Mouse (Mus musculus) neural tube, embryonic 15.5 days (tissue): Measurements from ENCODE around the gene Fam92b. TPM values are rescaled to one million over a fixed set of nuclear protein-coding genes. Genes with fewer than 3 reads are reported as not detected.

Source experiments
- ATAC-seq: fragments of 200-750 bp; cut with Nextera tagmentation; 2 replicates; pipeline ENCODE4 v1.8.0; 2017; ENCODE audit warnings: mild to moderate bottlenecking, moderate TSS enrichment, moderate library complexity; ENCODE audit not compliant: low FRiP score
- H3K27ac ChIP-seq: fragments of 300-500 bp; sonication (generic); replicated peaks from 2 replicates; pipeline ENCODE4 v1.5.1; 2015; ENCODE audit warnings: mild to moderate bottlenecking, inconsistent platforms
- H3K27me3 ChIP-seq: fragments of 300-500 bp; sonication (generic); replicated peaks from 2 replicates; pipeline ENCODE4 v1.6.1; 2015; ENCODE audit warnings: inconsistent platforms
- H3K36me3 ChIP-seq: fragments of 300-500 bp; sonication (generic); 2 replicates; pipeline ENCODE4 v1.6.1; 2015; ENCODE audit warnings: inconsistent platforms
- H3K4me1 ChIP-seq: fragments of 300-500 bp; sonication (generic); 2 replicates; pipeline ENCODE4 v1.6.1; 2015; ENCODE audit warnings: inconsistent platforms
- H3K4me2 ChIP-seq: fragments of 300-500 bp; sonication (generic); 2 replicates; pipeline ENCODE4 v1.6.1; 2015; ENCODE audit warnings: inconsistent platforms, mild to moderate bottlenecking, moderate library complexity
- H3K4me3 ChIP-seq: fragments of 300-500 bp; sonication (generic); replicated peaks from 2 replicates; pipeline ENCODE4 v1.5.1; 2015; ENCODE audit warnings: mild to moderate bottlenecking, inconsistent platforms
- H3K9ac ChIP-seq: fragments of 300-500 bp; sonication (generic); replicated peaks from 2 replicates; pipeline ENCODE4 v1.6.1; 2015; ENCODE audit warnings: mild to moderate bottlenecking, inconsistent platforms
- H3K9me3 ChIP-seq: fragments of 300-500 bp; sonication (generic); replicated peaks from 2 replicates; pipeline ENCODE4 v1.6.1; 2016; ENCODE audit warnings: inconsistent platforms
- WGBS: fragments of 180-500 bp; shearing (Covaris S2); methylation state at CpG from one replicate; pipeline ENCODE4 v1.1.7; 2015; ENCODE audit warnings: mixed read lengths; 5-methylcytosine and 5-hydroxymethylcytosine counted together
- polyA plus RNA-seq: library from polyadenylated mRNA; unstranded; fragments of >200 nt; fragmentation: Nextera tagmentation; extraction: Ambion mirVana; gene quantifications from 2 replicates; pipeline ENCODE4 v1.2.1, GENCODE M21; 2015

Gene Fam92b
- polyA plus RNA-seq = 1.6 and 1.7 TPM in 2 replicates

DNA sequence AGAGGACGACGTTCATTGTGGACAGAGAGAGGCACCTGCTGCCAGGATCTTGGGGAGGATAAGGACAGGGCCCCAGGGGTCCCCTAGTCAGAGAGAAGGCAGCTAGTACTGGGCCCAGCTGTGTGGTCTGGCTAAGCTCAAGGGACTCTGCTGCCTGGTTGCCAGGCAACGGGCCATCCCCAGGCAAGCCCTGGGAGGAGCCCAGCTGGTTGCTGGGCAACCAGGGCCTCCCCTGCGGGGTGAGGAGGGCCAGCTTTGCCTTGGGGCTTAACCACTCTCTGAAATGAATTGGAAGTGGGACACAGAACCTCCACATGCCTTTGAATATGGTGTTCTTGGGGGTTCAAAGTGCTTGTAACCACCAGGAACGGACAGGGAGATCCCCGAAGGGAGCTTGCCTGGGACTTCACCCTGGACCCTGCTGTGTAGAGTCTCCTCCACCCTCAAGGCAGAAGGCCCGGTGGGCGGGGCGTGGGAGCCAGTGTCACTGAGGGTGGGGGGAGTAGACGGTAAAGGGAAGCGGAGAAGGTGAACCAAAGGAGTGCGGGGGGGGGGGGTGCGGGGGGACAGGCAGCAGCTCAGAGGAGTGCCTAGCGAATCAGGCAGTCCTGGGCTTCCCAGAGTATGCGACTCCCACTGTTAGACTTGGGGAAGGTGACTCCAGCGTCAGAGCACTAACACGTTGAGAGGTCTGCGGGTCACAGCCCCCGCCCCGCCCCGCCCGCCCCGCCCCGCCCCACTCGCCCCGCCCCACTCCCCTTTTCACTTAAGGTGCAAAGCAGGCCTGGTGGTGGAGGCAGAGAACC is at the start of gene Fam92b:
Gene Fam92b (minus strand): TSS at position 149 of the 806 bp plus-strand sequence.
- H3K4me3 ChIP-seq = 0 out of 2 replicates have a peak within 1 kb of the TSS, but pooled peaks have one; percentile 6
- no peak within 1 kb of the TSS for H3K9ac ChIP-seq
- 2% methylated on average over 20 of the region's 26 CpGs for WGBS

DNA sequence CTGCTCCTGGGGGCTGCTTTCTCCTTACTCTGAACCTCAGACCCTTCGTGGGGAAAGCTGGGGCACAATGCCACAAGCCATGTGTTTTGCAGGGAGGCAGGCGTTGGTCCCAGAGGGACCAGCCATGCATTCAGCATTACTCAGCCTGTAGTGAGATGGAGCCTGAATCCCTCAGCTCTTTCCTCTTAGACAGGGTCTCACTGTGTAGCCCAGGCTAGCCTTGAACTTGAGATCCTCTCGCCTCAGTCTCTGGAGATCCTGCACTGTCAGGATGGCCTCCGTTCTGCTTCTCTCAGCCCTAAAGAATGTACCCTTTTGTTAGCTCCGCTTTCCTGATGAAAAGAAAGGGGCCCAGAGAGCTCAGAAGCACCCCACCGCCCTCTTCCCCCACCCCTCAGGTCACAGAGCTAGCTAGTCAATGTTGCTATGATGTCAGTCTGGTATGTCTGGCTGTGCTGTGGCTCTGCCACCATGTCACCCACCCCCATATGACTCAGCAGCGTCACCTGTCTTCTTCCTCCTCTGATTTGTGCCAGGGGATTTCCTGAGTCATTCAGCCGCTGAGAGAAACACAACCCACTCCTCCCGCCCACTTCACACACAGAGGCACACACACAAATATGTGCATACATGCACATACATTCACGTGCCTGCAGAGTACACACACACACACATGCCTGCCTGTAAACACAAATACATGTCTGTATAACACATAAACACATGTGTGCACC is 48.3 kb upstream of the Fam92b start:
- Histone ChIP-seq H3K27ac (no peak overlapping the region), H3K9me3 (no peaks in the 10 kb centered on the region), H3K9ac (no peak overlapping the region), H3K4me1 (peaks cover 64% of the 10 kb centered on the region), H3K4me3 (no peak overlapping the region), H3K4me2 (no peak overlapping the region), H3K36me3 (no peaks in the 10 kb centered on the region), H3K27me3 (no peaks in the 10 kb centered on the region)
- ATAC-seq = no peak
- WGBS = 23% methylated on average over 10 of the region's 10 CpGs

More for the DNA sequence above, at the start of gene Fam92b:
- H3K9me3 ChIP-seq = no peaks in the 10 kb centered on the region
- peak within 1 kb of the TSS; percentile 47 for H3K4me2 ChIP-seq
- H3K4me1 ChIP-seq = peaks cover 50% of the 10 kb centered on the region
- peak within 1 kb of the TSS; percentile 77 for H3K27ac ChIP-seq
- ATAC-seq = peak; percentile 76
- H3K27me3 ChIP-seq = peaks cover 5% of the 10 kb centered on the region; the same call in 1 of the 2 replicates
- H3K36me3 ChIP-seq = no peaks in the 10 kb centered on the region

DNA sequence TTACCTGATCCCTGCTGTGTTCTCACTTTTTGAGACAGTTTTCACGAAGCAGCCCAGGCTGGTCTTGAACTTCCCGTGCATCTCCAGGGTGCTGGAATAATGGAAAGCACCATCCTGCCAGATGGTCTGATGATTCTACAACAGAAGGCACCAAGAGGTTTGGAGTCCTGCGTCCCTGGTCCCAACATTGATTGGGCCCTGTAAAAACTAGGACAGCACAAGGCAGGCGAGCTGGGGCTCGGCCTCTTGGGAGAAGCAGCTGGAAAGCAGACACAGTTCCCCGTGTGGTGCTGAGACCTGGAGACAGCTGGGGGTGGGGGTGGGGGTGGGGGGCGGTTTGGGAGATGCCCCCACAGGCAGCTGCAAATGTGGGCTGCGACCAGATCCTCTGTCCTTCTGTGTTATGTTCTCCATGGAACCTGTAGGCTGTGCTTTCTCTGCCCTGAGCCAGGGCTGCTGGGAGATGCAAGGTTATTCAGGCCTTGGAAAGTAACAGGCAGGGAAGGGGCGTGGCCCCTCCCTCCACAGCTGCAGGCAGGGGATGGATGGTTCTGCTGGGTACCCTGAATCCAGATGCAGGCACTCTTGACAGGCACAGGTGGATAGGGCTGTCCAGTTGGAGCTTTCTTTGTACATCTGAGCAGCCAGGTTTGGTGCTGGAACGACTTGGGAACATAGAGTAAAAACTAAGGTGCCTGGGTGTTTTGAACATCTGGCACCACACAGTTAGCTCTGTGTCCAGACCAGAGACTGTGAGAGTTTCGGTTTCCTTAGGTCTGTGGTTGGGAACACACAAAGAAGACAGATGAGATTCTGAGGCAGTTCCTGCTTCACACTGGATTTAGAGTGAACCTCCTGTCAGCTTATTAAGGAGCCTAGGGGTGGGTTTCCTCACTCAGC is 47.5 kb upstream of the Fam92b start:
- Histone ChIP-seq H3K4me2 (no peak overlapping the region), H3K27me3 (no peaks in the 10 kb centered on the region), H3K4me3 (no peak overlapping the region), H3K36me3 (no peaks in the 10 kb centered on the region), H3K4me1 (peaks cover 55% of the 10 kb centered on the region), H3K9ac (no peak overlapping the region), H3K27ac (no peak overlapping the region), H3K9me3 (no peaks in the 10 kb centered on the region)
- no peak for ATAC-seq
- WGBS = 48% methylated on average over 11 of the region's 11 CpGs

DNA sequence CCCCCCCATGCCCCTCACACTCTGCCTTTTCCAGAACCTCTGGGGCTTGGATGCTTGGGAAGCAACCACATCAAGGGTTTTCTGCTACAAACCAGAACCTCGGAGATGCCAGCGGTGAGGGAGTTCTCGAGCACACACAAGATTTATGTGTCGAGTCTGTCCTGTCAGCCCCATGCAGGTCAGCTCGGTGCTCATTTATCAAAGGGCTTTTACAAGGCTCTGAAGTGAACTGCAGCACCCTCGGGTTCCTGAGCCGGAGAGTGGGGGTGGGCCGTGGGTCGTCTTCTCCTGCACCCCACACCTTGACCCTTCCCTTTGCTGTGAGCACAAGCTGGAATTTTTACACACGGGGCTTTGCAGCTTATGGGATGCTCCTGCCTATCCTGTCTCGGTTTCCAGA is 45.3 kb upstream of the Fam92b start:
- Histone ChIP-seq H3K4me3 (no peak overlapping the region), H3K4me1 (peaks cover 45% of the 10 kb centered on the region), H3K9me3 (no peaks in the 10 kb centered on the region), H3K27ac (no peak overlapping the region), H3K36me3 (no peaks in the 10 kb centered on the region), H3K4me2 (0 out of 2 replicates have a peak overlapping the region, but pooled peaks have one; percentile 11), H3K9ac (no peak overlapping the region), H3K27me3 (no peaks in the 10 kb centered on the region)
- WGBS = 15% methylated on average over 11 of the region's 11 CpGs
- ATAC-seq = no peak

DNA sequence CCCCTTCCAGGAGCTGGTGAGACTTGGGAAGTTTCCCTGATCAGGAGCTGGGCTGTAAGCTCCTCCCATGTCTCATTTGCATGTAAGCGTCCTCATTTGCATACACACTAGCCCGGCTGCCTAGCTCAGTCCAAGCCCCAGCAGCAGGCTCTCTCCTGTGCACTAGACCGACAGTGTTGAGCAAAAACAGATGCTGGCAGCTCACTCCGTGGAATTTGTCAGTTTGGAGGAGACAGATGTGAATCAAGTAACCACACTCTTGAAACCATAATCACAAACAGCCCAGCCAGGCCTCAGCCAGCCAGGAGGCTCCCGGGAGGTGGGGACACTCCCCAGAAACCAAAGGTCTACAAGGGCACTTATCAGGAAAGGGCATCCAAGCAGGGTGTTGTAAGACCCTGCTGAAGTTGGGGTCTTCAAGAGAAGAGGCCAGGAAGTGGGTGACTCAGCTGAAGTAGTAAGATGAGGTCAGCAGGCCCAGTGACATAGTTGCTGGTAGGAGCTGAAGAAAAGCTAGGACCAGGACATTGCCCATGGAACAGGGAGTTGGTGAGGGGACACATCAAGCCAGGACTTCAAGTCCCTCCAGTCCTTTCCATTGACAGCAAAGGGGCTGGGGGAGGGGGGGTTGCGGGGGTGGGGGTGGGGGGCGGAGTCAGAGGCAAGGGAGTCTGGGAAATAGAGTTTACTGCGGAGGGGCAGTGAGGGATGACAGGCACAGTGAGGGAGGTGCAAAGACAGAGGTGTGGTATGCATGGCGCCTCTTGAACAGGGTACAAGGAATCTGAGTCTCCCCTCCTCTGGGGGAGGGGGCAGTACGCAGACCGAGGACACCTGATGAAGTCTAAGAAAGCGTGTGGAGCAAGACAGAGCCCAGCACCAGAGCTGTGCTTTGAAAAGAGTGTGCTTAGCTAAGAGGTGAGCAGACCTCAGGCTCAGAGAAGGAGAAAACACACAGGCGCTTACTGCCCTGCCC is 39.9 kb upstream of the Fam92b start:
- ATAC-seq = peak; percentile 76
- Histone ChIP-seq H3K36me3 (no peaks in the 10 kb centered on the region), H3K27ac (peak overlapping the region; percentile 55; the same call in 1 of the 2 replicates), H3K9me3 (no peaks in the 10 kb centered on the region), H3K27me3 (no peaks in the 10 kb centered on the region), H3K4me2 (no peak overlapping the region), H3K4me3 (no peak overlapping the region), H3K9ac (no peak overlapping the region), H3K4me1 (peaks cover 31% of the 10 kb centered on the region)
- WGBS = 22% methylated on average over 13 of the region's 13 CpGs

DNA sequence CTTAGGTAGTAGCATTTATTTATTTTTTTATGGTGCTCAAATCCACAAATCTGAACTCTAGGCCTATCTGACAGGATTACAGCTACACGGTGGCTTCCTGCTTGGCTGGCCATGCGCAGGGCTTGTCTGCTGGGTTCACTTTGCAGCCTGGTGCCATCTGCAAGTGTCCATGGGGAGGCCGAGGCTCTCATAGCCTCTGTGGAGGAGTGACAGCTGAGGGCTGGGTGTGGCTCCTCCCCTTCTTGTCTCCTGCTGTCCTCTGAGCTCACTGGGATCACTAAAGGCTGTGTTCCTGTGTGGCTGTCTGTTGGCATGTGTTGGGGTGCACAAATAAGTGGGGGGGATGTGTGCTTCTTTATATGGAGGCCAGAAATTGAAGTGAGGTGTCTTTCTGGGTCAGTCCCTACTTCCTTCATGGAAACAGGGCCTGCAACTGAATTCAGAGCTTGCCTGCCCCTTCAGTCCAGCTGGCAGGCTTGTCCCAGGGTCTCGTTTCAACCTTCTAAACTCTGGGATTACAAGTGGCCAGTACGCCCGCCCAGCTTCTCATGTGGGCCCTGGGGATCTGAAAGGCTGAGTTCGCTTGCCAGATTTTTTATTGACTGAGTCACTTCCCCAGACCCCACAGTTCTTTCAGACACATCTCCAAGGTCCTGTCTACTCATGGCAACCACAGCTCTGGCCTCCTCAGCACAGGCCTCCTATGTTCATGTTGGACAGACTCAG is 38.3 kb upstream of the Fam92b start:
- no peak overlapping the region for H3K4me2 ChIP-seq
- ATAC-seq = no peak
- H3K4me3 ChIP-seq = no peak overlapping the region
- 33% methylated on average over 7 of the region's 7 CpGs for WGBS
- H3K36me3 ChIP-seq = no peaks in the 10 kb centered on the region
- no peaks in the 10 kb centered on the region for H3K27me3 ChIP-seq
- peaks cover 29% of the 10 kb centered on the region for H3K4me1 ChIP-seq
- no peaks in the 10 kb centered on the region for H3K9me3 ChIP-seq
- no peak overlapping the region for H3K9ac ChIP-seq
- peak overlapping the region; percentile 41 for H3K27ac ChIP-seq

DNA sequence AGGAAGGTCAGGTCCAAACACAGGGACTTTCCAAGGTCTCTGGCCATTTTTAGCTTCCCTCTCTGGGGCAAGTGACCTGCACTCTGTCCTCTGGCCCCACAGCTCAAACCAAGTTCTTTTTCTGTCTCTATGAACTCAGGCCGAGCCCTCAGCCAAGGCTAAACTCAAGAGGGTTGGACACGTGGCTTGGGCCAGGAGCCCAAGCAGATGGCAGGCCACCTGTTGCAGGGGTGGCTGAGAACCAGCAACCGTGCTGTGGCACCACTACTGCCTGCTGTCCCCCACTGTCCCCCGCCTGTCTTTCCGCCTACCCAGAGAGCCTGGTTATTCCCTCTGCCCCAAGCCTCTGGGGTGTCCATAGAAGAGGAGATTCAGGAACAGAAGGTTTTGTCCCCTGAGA is 36.7 kb upstream of the Fam92b start:
- ATAC-seq = no peak
- Histone ChIP-seq H3K27me3 (no peaks in the 10 kb centered on the region), H3K9me3 (no peaks in the 10 kb centered on the region), H3K36me3 (no peaks in the 10 kb centered on the region), H3K9ac (no peak overlapping the region), H3K4me3 (no peak overlapping the region), H3K4me2 (no peak overlapping the region), H3K4me1 (peaks cover 29% of the 10 kb centered on the region), H3K27ac (no peak overlapping the region)
- WGBS = 45% methylated on average over 5 of the region's 5 CpGs

DNA sequence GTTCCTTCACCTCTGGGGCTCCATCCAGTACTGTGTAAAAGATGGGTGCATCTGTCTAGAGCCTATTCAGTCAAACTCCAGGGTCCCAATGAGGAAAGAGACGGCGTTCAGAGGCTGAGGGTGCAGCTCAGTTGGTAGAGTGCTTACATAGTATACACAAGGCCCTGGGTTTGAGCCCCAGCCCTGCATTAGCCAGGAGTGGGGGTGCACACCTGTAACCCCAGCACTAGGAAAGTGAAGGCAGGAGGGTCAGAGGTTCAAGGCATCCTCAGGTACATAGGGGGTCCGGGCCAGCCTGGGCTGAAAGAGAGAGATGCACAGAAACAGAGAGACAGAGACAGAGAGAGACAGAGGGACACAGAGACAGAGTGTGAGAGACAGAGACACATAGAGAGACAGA is 36.0 kb upstream of the Fam92b start:
- Histone ChIP-seq H3K4me2 (no peak overlapping the region), H3K36me3 (no peaks in the 10 kb centered on the region), H3K9ac (no peak overlapping the region), H3K9me3 (no peaks in the 10 kb centered on the region), H3K27ac (no peak overlapping the region), H3K27me3 (no peaks in the 10 kb centered on the region), H3K4me1 (peaks cover 31% of the 10 kb centered on the region), H3K4me3 (no peak overlapping the region)
- WGBS = 95% methylated on average over 3 of the region's 3 CpGs
- ATAC-seq = no peak

DNA sequence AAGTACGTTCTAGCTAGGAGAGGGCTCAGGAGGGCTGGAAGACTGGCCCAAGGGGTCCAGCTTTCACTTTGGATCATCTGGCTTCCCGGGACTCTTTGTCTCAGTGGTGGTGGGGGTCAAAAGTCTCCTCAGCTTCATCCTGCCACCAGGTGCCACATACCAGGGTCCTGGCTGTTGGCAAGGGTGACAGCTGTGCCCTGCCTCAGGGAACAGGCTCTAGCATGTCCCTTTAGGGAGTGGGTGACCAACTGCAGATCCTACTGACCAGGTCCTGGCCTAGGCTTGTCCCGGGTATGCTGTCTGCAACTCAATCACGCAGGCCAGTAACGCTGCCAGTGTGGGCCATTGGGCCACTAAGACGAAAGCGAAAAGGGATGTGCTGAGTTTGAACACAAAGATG is 35.3 kb upstream of the Fam92b start:
- ATAC-seq = no peak
- Histone ChIP-seq H3K4me2 (no peak overlapping the region), H3K36me3 (no peaks in the 10 kb centered on the region), H3K27me3 (no peaks in the 10 kb centered on the region), H3K9me3 (no peaks in the 10 kb centered on the region), H3K9ac (no peak overlapping the region), H3K4me1 (peaks cover 34% of the 10 kb centered on the region), H3K4me3 (no peak overlapping the region), H3K27ac (no peak overlapping the region)
- WGBS = 87% methylated on average over 7 of the region's 7 CpGs

DNA sequence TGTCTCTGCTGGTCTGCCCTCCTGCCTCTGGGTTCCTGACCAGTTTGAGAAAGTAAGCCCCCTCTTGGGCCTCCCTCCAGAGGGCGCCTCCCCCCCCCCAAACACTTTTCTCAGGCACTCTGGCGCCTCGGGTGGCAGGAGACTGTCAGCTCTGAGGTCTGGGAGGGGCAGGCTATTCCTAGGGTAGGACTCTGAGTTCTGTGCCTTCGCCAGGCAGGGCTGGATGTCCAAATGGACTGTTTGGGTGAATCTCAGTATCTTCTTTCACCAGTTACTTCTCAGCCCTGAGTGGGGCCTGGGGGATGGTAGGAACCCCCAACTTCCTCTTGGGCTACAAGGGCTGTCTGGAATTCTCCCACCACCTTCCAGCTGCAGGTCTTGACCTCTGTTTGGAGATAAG is 34.1 kb upstream of the Fam92b start:
- H3K4me1 ChIP-seq = peaks cover 23% of the 10 kb centered on the region
- 24% methylated on average over 4 of the region's 4 CpGs for WGBS

More for the DNA sequence above, 34.1 kb upstream of the Fam92b start:
- Histone ChIP-seq H3K9ac (no peak overlapping the region), H3K4me2 (no peak overlapping the region), H3K36me3 (no peaks in the 10 kb centered on the region), H3K27me3 (no peaks in the 10 kb centered on the region), H3K4me3 (no peak overlapping the region), H3K9me3 (no peaks in the 10 kb centered on the region), H3K27ac (no peak overlapping the region)
- no peak for ATAC-seq
